Mouse (Mus musculus) stomach, postnatal 0 days (tissue): ENCODE measurements around the gene Cd5.

Experiments used
- CTCF ChIP-seq: IDR thresholded peaks from 2 replicates; pipeline ENCODE4 v1.5.1; 2016; ENCODE audit warnings: antibody characterized with exemption, low read depth, mild to moderate bottlenecking, moderate library complexity
- EP300 ChIP-seq: optimal IDR thresholded peaks from 2 replicates; pipeline ENCODE3; 2016; ENCODE audit warnings: antibody characterized with exemption

DNA sequence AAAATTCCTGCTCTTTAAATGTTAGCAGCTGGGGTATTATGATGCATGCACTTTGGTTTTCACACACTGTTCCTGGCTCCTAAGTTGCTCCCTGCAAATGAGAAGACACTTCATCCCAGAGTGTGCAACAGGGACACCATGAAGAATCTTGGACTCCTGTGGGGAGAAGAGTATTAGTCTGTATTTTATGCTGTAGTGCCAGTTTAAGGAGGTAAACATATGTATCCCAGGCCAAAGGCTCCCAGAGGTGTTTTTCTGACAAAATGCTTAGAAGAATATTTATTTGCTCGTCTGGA is 60.1 kb downstream of the Cd5 start:
- TF ChIP-seq CTCF (no peak), EP300 (no peak)
